9 mouse cellular contexts compared by ENCODE assay signal in the genomic region with DNA sequence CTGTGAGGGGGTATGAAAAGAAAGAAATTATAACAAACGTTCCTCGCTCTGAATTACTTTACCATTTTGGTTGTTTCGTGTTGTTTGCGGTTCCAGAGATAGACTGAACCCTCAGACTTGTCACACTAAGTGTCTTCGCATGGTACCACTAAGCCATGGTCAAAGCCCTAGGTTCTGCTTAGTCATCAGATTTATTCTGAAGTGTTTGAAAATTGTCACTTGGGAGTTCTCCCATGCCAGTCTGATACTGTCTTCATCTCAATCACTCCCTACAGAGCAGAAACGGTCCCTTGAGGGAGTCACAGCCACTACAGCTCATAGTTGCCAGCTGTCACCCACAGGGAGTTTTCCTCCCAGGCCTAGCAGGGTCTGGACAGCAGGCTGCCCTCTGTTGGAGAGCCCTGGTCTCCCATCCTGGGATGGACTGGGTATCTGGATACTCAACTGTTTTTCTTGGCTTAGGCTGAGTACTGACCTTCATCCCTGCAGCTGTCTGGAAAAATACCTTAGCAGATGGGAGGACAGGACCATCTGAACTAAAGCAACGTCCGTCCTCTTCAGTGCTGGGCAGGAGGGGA. TPM values are rescaled to one million over a fixed set of nuclear protein-coding genes. Genes with fewer than 3 reads are reported as not detected.
DNase-seq lines count a peak whose midpoint lies in the region; ATAC-seq and TF ChIP-seq lines count a peak whose summit lies in the region.
"Had no signal": no experiment of that assay in that cellular context is flagged by ENCODE, and none has a peak within 500 bp of the region (broad histone marks: within the 10 kb centered on the region; RNA-seq: fewer than 3 reads in every experiment).

No protein-coding gene starts in this region.

- no peak for TF ChIP-seq EP300 in heart, postnatal 0 days (IDR thresholded peaks at IDR 0.05; ENCODE audit: low read depth)

- no peaks in the 10 kb centered on the region for H3K36me3 ChIP-seq in heart, postnatal 0 days (replicated peaks; ENCODE audit: control insufficient read depth, insufficient read depth, low read length)
- H3K36me3 ChIP-seq in kidney, postnatal 0 days (ENCODE audit: insufficient read depth, low read length): no peaks in the 10 kb centered on the region

- WGBS in heart, postnatal 0 days: 53% methylated on average over 8 of the region's 8 CpGs
- WGBS in kidney, postnatal 0 days: 63% methylated on average over 8 of the region's 8 CpGs

- intact Hi-C loops in heart, postnatal 25 days (cut with DNase I): no loop called here

- H3K27me3 ChIP-seq in heart, postnatal 0 days (ENCODE audit: control insufficient read depth, insufficient read depth, low read length): peaks cover 22% of the 10 kb centered on the region
- no peaks in the 10 kb centered on the region for H3K27me3 ChIP-seq in kidney, postnatal 0 days (ENCODE audit: insufficient read depth, low read length)

- ATAC-seq in heart, postnatal 0 days (ENCODE audit: insufficient read depth, low read depth): no peak
- ATAC-seq in kidney, postnatal 0 days (replicated peaks; ENCODE audit: low FRiP score, low read depth): 0 out of 2 replicates have a peak, but pooled peaks have one; percentile 31

- no peak overlapping the region for H3K4me2 ChIP-seq in heart, postnatal 0 days (ENCODE audit: low read depth, low read length)
- no peak overlapping the region for H3K4me2 ChIP-seq in kidney, postnatal 0 days (ENCODE audit: low read length)

- no peaks in the 10 kb centered on the region for H3K9me3 ChIP-seq in heart, postnatal 0 days (replicated peaks; ENCODE audit: control insufficient read depth, low read length)
- no peaks in the 10 kb centered on the region for H3K9me3 ChIP-seq in kidney, postnatal 0 days (replicated peaks; ENCODE audit: low read length)

- H3K27ac ChIP-seq in heart, postnatal 0 days (ENCODE audit: low read depth): no peak overlapping the region
- no peak overlapping the region for H3K27ac ChIP-seq in kidney, postnatal 0 days

- H3K4me1 ChIP-seq in heart, postnatal 0 days (ENCODE audit: control insufficient read depth, insufficient read depth): no peaks in the 10 kb centered on the region
- no peaks in the 10 kb centered on the region for H3K4me1 ChIP-seq in kidney, postnatal 0 days (replicated peaks; ENCODE audit: insufficient read depth, low read length)

- peak; percentile 45 for TF ChIP-seq CTCF in heart, postnatal 0 days (IDR thresholded peaks at IDR 0.05; ENCODE audit: low read depth)
- TF ChIP-seq CTCF in kidney, postnatal 0 days (IDR thresholded peaks at IDR 0.05; ENCODE audit: low read depth): peak; percentile 63

- no peak for DNase-seq in heart, postnatal 0 days (ENCODE audit: low spot score)
- no peak for DNase-seq in heart, postnatal 25 days (ENCODE audit: low spot score)
- peak; percentile 51 for DNase-seq in 3T3-L1 (ENCODE audit: low read depth, low spot score)
- peak; percentile 80 for DNase-seq in MN1 (ENCODE audit: low spot score)
- DNase-seq in kidney, postnatal 0 days (ENCODE audit: low spot score): peak; percentile 63
- no peak for DNase-seq in spleen, adult 18-20 months
- DNase-seq in layer of hippocampus, adult 11-12 months (ENCODE audit: low spot score): no peak
- DNase-seq in spleen, postnatal 14 days (ENCODE audit: low spot score in 2 of 2): no peak
- DNase-seq: gastrocnemius, postnatal 36 days had no signal

- no peak overlapping the region for H3K9ac ChIP-seq in heart, postnatal 0 days (replicated peaks; ENCODE audit: low read depth, low read length)
- no peak overlapping the region for H3K9ac ChIP-seq in kidney, postnatal 0 days (ENCODE audit: low read depth, low read length)

- no peak overlapping the region for H3K4me3 ChIP-seq in heart, postnatal 0 days (ENCODE audit: low read depth, low read length)
- no peak overlapping the region for H3K4me3 ChIP-seq in kidney, postnatal 0 days (replicated peaks; ENCODE audit: low read depth, low read length)

RNA-seq across cellular contexts. Expression of a gene that starts 15.0 kb away (rescaled TPM):
- total RNA-seq in heart, postnatal 0 days (2014; rRNA removed; ENCODE audit: low replicate concordance): 22.4 and 23.7 TPM in 2 replicates
- 24.7 and 25.0 TPM in 2 replicates for polyA plus RNA-seq in heart, postnatal 0 days (2015; fragmentation: Nextera tagmentation; extraction: Ambion mirVana)
- total RNA-seq in heart, postnatal 25 days (2021): 10 to 100 TPM; 23.3 to 24.6 TPM
- 45.0 and 50.1 TPM in 2 replicates for polyA plus RNA-seq in kidney, postnatal 0 days (2015; fragmentation: Nextera tagmentation; extraction: Ambion mirVana)

RNA-seq across cellular contexts. Expression of a gene that starts 30.9 kb away (rescaled TPM):
- total RNA-seq in heart, postnatal 0 days (2014; rRNA removed; ENCODE audit: low replicate concordance): 44.4 and 64.1 TPM in 2 replicates
- 28.8 and 30.0 TPM in 2 replicates for polyA plus RNA-seq in heart, postnatal 0 days (2015; fragmentation: Nextera tagmentation; extraction: Ambion mirVana)
- 10 to 100 TPM; 26.3 to 28.6 TPM for total RNA-seq in heart, postnatal 25 days (2021)
- 83.3 and 85.1 TPM in 2 replicates for polyA plus RNA-seq in kidney, postnatal 0 days (2015; fragmentation: Nextera tagmentation; extraction: Ambion mirVana)

RNA-seq across cellular contexts. Expression of a gene that starts 36.5 kb away (rescaled TPM):
- total RNA-seq in heart, postnatal 0 days (2014; rRNA removed; ENCODE audit: low replicate concordance): 20.8 and 44.2 TPM in 2 replicates
- 10.0 and 13.8 TPM in 2 replicates for polyA plus RNA-seq in heart, postnatal 0 days (2015; fragmentation: Nextera tagmentation; extraction: Ambion mirVana)
- total RNA-seq in heart, postnatal 25 days (2021): 10 to 100 TPM; 10.9 to 12.7 TPM
- 27.9 and 29.0 TPM in 2 replicates for polyA plus RNA-seq in kidney, postnatal 0 days (2015; fragmentation: Nextera tagmentation; extraction: Ambion mirVana)

RNA-seq across cellular contexts. Expression of a gene that starts 36.7 kb away (rescaled TPM):
- total RNA-seq in heart, postnatal 0 days (2014; rRNA removed; ENCODE audit: low replicate concordance): 0.12 and 0.27 TPM in 2 replicates
- 0.11 and 0.23 TPM in 2 replicates for polyA plus RNA-seq in heart, postnatal 0 days (2015; fragmentation: Nextera tagmentation; extraction: Ambion mirVana)
- total RNA-seq in heart, postnatal 25 days (2021): under 1 TPM; 0.45 to 0.49 TPM
- 0.28 and 0.47 TPM in 2 replicates for polyA plus RNA-seq in kidney, postnatal 0 days (2015; fragmentation: Nextera tagmentation; extraction: Ambion mirVana)

RNA-seq across cellular contexts. Expression of a gene that starts 39.8 kb away (rescaled TPM):
- total RNA-seq in heart, postnatal 0 days (2014; rRNA removed; ENCODE audit: low replicate concordance): 175 and 197 TPM in 2 replicates
- polyA plus RNA-seq in heart, postnatal 0 days (2015; fragmentation: Nextera tagmentation; extraction: Ambion mirVana): 149 and 154 TPM in 2 replicates
- 100 to 1,000 TPM; 136 to 142 TPM for total RNA-seq in heart, postnatal 25 days (2021)
- polyA plus RNA-seq in kidney, postnatal 0 days (2015; fragmentation: Nextera tagmentation; extraction: Ambion mirVana): 177 and 190 TPM in 2 replicates

Comparison
In these comparisons a context has a peak if more than half of its experiments do, and no peak if none do; other contexts are left out.
1. DNase-seq: peak in 3T3-L1 (single experiment), MN1 (single experiment) and kidney, postnatal 0 days (single experiment); none in heart, postnatal 0 days (single experiment), heart, postnatal 25 days (single experiment), spleen, adult 18-20 months (0 of 2), layer of hippocampus, adult 11-12 months (single experiment) and spleen, postnatal 14 days (0 of 2).